Mouse (Mus musculus) G1E (cell line): ENCODE results near the gene Kpnb1.

Experiments used
- CTCF ChIP-seq: IDR thresholded peaks from 2 replicates; pipeline ENCODE4 v1.5.1; 2012; ENCODE audit warnings: low read depth, low read length, inconsistent platforms, mixed read lengths
- GATA1 ChIP-seq: IDR thresholded peaks from 2 replicates; pipeline ENCODE4 v1.6.1; 2012; ENCODE audit warnings: borderline replicate concordance, low read length, inconsistent platforms, mixed read lengths
- TAL1 ChIP-seq: conservative IDR thresholded peaks from 2 replicates; pipeline ENCODE4 v1.6.1; 2012; ENCODE audit warnings: low read depth, low read length, inconsistent platforms, mixed read lengths

DNA sequence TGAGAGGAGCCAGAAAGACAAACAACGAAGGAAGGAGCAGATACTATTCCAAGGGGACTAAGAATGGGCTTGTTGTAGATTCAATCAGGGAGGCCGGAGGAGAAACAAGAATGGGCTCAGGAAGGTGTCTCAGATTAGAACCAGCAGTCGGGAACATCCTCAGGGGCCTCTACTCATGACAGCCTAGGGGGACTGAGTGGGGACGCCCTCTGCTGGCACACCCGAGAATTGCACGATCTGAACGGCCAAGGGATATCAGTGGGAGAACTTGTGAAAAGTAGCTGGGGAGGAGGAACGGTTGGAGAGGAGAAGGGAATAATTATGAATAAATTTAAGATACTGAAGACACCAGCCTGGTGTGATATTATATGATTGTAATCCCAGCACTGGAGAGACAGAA lies 41.0 kb downstream of the Kpnb1 start:
- TF ChIP-seq CTCF (peak; percentile 90), TAL1 (no peak), GATA1 (no peak)
